Mouse (Mus musculus): Measurements from ENCODE around the gene Smg7.

Gene Smg7

DNA sequence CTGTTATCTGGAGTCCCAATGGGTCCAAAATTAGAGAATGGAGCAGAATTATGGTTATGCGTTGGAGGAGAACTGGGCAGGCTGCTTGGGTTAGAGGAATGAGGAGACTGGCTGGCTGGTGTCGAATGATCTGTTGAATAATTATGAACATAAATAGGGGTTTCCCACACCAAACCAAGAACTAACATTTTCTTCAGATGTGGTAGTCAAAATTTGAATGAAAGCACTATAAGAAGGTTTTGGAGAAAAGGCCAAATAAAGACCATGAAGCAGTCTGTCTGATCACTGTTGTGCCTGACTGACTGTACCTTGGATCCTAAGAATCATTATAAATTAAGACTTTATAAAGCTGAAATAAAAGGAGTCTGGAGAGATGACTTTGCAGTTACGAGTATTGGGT is 62.1 kb downstream of the Smg7 start:
- no peak for DNase-seq (ENCODE audit: low read depth, low spot score)

DNA sequence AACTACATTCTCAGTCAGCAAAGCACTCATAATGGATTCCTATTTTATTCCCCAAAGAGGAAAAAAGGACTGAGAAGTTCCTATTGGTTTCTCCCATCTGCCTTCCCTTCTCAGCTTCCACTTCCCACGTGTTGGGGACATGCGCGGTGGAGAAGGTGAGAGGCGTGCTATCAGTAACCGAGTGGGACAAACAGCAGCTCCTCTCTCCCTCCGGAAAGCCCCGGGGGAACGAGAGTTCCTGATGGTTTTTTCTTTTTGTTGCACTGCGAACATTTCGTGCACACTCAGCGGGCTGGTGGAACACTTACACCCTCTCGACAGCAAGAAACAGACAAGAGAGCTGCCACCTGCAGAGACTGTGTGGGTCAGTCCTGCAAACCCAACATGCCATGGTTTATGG is 63.6 kb downstream of the Smg7 start:
- DNase-seq (ENCODE audit: low read depth, low spot score), result no peak

DNA sequence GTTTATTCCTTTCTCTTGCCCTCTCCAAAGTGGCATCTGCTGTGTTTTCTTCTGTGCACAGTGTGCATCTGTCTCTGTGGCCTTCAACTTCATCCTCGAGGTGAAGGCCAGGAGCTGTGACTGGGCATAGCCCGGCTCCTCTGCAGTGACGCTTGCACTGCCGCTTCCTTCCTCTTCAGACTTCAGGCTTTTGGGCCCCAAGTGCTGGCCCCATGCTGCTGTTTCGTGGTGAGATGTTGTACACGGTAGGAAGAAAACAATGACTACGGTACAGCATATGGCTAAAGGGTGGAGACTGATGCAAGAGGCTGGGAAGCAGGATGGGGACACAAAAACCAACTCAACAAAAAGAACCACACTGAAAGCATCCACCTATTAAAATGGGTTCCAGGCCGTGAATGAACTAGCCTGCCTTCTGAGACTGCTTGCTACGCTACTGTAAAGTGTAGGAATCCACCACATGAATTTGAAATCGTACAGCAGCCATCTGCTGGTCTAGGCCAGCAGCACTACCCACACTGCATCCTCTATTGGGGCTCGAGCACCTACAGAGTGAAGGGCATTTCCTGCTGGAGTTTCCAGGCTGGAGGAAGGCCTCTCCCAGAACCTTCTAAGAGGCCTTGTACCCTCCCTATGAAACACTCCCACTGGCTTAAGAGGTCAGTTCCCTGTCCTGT is 64.3 kb downstream of the Smg7 start:
- DNase-seq (ENCODE audit: low read depth, low spot score), result no peak

DNA sequence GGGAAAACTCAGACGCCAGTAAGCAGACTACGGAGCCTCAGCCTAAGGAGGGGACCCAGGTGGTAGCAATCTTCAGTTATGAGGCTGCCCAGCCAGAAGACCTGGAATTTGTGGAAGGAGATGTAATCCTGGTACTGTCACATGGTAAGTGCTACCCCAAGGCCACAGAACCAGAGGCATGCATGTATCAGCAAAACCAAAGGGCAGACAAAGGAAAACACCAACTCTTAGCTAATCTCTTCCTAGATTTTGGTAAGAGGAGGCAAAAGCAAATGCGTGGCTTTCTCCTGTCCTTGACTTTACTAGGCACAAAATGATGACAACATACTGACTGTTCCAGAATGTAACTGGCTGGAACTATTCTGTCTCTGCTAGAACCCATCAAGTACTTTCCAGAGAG is 67.4 kb downstream of the Smg7 start:
- no peak for DNase-seq (ENCODE audit: low read depth, low spot score)

DNA sequence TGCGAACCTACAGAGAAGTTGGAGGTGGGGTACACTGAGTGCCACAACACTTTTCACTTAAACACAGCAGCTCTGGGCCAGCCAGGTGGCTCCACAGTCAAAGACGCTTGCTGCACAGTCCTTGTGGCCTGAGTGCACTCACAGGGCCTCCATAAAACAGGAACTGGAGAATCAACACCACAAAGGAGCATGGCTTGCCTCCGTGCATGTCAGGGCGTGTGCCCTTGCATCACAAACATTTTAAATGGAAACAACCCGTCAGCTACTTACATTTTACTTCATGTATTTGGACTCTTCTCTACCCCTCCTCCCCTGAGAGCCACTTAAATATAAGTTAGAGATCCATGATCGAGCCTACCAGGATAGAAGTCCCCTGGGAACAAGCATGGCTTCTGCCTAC is 70.1 kb downstream of the Smg7 start:
- no peak for DNase-seq (ENCODE audit: low read depth, low spot score)

DNA sequence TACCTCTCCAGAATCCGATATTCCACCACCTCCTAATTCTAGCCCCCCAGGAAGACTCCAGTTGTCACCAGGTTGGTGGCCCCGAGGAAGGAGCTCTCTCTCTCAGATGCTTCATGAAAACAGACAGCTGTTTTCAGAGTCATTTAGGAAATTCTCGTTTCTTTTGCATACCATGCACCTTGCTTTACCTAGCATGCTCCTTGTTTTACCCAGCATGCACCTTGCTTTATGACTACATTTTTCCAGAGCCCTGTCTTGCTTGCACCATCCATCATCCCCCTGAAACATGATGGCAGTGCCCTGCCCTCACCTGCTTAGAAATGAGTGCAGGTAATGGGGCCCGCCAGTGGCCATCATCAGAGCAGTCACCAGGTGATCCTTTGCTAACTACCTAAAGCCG is 70.8 kb downstream of the Smg7 start:
- no peak for DNase-seq (ENCODE audit: low read depth, low spot score)

DNA sequence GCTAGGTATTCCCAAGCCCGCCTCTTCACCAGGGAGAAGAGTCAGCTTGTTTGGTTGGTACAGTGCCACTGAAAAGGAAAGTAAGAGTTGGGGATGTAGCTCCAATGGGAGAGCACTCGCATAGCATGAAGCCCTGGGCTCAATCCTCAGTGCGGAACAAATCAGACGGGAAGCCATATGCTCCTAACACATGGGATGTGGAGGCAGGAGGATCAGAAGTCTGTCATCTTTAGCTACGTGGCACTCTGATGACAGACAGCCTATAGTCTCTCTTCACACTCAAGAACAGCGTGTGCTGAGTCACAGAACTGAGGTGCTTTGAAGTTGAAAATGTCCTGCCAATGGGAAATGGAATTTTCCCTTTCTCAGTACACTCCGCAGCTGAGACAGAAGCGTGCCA is 71.4 kb downstream of the Smg7 start:
- DNase-seq (ENCODE audit: low read depth, low spot score), result no peak

DNA sequence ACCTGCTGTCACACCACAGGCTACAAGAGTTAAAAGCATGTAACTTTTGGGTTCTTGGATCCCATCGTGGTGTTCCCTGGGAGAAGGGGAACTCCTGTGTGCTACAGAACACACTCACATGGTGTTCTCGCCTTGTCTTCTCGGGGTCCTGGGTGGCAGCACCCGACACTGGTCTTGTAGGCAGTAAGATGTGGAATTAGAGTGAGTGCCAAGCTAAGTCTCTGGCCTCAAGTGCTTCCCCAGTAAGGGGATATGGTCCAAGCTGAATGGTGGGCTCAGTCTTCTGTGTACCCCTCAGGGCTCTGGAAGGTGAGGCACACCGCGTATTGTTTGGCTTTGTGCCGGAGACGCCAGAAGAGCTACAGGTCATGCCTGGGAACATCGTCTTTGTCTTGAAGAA is 72.4 kb downstream of the Smg7 start:
- no peak for DNase-seq (ENCODE audit: low read depth, low spot score)

DNA sequence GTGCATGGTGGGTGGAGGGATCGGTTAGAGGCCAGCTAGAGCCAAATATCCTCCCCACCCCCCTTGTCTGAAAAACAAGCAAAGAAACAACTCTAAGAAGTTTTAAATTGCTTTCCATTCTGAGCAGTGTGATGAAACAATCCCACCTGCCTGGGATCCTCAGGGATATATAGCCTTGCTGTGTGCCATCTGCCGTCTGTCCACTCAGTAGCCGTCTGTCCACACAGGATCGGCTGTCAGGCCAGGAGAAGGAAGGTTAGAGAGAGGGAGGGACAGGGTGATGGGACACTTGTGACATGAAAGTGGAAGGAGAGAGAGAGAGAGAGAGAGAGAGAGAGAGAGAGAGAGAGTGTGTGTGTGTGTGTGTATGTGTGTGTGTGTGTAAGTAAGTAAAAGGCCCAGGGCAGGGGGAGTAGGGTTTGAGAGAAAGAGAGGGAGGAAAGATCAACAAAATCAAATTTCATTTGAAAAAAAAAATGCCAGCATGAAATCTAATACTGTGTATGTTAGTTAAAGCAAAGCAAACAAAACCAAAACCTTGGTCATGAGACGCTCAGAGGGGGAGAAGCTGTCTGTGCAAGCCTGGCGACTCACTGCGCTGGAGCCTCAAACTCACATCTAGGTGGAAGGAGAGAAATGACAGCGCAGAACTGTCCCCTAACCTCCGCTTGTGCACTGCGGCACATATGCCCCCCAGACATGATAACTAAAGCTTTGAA is 73.7 kb downstream of the Smg7 start:
- no peak for DNase-seq (ENCODE audit: low read depth, low spot score)

DNA sequence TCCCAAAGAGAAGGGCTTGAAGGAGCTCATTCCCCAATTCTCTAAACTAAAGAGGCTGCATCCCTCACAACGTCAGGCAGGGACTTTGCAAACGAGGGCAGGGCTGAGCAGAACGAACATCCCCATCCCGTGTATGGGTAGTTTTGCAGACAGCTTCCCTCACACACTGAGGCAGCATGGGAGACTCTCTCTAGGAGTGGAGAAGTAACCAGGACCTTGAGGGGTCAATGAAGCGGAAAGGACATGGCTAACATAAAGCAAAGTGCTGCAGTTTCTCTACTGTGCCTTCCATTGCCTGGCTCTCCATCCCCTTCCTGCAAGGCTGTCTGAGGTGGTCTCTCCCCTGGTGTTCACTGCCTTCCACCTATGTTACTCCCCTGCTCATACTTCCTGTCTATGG is 74.3 kb downstream of the Smg7 start:
- no peak for DNase-seq (ENCODE audit: low read depth, low spot score)

DNA sequence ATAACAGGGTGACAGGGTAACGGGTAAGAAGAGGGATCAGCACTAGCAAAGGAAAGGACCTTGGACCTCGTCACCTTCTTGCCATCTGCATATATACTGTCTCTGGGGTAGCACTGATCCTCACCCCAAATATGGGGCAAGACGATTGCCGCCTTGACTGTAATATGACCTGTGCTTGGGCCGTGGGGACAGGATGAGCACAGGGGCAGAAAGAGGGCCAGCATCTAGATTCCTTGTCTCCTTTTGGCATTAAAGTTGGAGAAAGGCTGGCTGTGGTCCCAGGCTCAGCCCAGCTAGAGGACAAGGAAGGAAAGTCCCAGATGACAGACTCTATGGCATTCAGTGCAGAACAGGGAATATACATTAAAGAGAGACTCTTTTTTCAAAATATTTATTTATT is 76.0 kb downstream of the Smg7 start:
- no peak for DNase-seq (ENCODE audit: low read depth, low spot score)

DNA sequence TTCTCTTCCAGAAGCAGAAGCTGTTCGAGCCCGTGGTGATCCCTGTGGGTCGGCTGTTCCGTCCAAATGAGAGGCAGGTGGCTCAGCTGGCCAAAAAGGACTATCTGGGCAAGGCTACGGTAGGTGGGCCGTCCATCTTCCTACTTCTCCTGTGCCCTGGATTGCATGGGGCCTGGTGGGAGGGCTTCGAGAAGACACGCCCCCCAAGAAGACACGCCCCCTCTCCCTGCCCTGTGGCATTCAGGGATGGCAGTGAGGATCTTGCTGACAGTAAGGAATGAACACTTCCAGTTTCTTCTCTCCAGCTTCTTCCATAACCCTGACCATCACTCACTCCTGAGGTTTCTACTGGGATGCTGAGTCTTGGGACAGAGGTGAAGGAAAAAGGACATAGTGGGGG is 78.2 kb downstream of the Smg7 start:
- DNase-seq (ENCODE audit: low read depth, low spot score), result no peak

DNA sequence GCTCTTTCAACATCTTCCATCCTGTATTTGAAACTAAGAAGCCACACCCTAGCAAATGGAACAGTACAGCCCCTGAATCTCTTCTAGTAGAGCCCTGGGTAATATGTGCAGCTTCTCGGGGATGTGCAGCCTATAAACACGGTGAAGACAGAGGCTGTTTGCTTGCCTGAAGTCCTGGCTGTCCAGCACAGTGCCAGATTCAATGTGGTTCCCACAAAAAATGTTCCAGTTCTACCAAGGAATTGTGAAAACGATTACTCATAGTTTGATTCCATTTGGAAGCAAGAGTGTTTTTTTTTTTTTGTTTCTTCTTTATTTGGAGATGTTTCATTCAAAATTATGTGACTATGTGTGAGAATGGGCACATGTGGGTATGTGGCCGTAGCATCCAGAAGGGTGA is 80.7 kb downstream of the Smg7 start:
- no peak for DNase-seq (ENCODE audit: low read depth, low spot score)

DNA sequence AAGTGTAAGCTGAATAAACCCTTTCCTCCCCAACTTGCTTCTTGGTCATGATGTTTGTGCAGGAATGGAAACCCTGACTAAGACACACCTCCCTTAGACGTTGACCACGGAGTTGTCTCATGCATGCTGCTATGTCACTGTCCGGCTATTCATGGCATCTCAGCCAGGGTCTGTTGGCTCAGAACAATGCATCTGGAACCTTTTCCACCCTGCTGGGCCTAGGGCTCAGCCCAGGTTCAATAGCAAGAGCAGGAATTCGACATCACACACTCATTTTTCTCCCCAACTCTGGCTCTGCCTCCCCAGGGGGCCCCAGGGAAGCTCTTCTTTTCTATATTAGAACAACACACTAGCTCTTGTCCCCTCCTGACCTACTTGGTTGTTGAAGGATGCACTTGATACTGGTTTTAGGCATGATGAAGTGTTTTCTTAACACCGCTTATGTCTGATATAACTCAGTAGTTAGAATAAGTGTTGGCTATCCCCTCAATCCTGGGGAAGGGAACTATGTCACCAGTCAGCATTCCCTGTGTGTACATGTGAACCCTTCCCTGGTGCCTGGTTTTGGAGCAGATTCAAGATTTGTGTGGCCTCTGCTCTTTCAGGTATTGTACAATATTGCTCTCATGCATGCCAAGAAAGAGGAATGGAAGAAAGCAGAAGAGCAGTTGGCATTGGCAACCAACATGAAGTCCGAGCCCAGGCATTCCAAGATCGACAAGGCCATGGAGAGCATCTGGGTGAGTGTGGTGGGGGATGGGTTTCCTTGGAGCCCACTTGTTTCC is 81.3 kb downstream of the Smg7 start:
- DNase-seq (ENCODE audit: low read depth, low spot score), result no peak

DNA sequence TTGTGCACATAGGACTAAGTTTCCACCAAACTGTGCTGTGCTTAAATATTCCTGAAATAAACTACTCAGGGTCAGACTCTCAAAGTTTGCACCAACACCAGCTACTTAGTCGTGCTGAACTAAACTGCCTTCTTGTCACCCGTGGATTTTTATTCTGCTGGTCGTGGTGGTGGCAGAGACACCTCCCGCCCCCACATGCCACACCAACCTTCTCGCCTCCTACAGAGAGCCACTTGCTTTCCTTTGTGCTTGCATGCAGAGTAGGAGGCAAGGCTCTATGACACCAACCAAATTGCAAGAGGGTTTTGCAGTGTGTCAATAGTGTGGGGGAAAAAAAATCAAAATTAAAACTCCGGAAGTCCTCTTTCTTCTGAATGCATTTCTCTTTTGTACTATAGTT is 82.9 kb downstream of the Smg7 start:
- DNase-seq (ENCODE audit: low read depth, low spot score), result no peak

DNA sequence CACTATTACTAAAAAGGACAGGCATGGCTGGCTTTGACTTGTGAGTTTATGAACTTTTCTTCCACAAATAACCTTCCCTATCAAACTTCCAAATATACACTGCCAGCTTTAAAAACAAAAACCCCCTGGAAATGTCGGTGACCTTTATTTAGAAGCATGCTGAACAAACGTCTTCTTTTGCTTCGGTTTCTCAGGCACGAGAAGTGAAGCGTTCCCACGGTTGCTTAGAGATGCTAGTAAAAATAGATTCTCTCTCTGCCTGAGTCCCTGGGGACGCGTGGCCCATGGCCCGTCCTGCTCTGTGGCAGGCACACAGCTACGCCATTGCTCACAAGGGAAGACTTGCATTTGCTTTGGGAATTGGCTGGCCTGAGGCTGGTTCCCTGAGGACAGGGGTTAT is 84.7 kb downstream of the Smg7 start:
- no peak for DNase-seq (ENCODE audit: low read depth, low spot score)

DNA sequence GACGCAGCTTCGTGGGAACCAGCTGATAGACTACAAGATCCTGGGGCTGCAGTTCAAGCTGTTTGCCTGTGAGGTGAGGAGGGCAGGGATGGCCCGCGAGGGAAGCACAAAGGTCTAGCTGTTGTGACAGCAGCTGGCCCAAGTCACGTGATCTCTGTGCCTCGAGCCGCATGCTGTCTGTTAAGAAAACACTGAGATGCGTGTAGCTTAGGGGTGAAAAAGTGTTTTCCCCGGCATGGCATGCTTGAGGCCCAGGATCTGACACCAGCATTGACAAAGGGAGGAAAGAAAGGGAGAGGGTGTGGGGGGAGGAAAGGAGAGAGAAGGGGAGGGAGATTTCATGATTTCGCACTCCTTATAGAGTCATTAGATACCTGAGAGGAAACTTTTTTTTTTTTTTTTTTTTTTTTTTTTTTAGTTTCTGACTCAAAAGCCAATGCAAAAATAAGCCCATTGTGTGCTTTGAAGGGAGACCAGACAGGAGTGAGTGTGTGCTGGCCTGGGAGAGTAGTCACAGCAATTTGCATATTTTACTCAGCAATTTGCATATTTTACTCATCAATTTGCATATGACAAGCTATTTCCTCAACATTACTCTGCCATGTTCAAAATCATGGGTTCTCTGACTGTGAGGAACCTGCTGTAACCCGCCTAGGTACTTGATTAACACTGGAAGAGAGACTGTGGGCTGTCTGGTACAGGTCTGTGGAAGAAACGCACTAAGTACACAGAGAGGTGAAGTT is 85.2 kb downstream of the Smg7 start:
- DNase-seq (ENCODE audit: low read depth, low spot score), result no peak

DNA sequence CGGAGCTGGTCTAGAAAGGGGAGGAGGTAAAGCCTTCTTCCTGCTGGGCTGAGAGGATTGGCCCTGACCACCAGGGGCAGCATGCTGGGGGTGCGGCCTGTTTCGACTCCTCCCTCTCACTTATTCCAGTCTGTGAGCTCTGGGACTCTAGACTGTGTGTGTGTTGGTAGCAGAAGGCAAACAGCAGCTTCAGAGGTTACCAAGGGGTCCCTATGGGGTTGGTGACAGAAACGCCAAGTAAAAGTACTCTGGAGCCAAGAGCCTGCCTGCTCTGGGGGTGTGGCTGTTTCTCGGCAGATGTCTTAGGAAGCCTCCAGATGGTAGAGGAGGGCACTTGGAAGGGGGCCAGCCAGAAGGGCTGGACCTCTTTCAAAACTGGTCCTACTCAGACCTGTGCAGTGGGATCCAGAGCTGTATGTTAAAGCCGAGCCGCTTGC is 87.2 kb downstream of the Smg7 start:
- DNase-seq (ENCODE audit: low read depth, low spot score), result no peak

DNA sequence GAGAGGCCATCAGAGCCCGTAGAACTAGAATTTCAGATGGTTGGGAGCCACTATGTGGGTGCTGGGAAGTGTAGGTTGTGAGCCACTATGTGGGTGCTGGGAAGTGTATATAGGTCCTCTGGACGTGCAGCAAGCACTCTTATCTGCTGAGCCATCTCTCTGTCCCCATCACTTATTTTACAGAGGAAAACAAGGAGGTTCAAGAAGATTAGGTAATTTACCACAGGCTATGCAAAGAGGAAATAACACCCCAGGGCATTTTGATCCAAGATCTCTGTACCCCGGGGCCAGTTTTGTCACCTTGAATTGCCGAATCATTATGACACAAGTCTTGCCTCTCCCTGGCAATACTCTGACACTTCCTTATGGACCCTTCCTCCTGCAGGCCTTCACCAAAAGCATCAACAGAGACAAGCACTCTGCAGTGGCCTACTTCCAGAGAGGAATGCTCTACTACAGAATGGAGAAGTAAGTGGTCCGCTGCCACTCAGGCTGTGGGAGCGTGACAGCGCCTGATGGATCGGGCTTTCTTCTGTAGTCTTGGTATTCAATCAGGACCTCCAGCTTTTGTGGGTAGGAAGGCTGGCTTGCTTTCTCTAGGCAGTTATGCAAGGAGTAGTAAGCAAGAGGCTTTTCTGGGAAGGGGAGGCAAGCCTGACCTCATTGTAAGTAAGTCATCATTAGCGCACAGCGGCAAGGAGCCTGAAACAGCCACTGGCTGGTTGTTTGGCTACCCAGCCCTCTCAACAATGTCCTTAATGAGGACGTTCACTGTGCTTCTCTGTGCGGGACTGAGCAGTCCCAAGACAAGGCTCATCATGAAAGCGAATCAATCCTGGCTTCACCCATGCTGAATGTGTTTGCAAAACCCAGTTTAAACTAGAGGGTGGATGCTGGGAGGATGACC is 91.7 kb downstream of the Smg7 start:
- no peak for DNase-seq (ENCODE audit: low read depth, low spot score)

DNA sequence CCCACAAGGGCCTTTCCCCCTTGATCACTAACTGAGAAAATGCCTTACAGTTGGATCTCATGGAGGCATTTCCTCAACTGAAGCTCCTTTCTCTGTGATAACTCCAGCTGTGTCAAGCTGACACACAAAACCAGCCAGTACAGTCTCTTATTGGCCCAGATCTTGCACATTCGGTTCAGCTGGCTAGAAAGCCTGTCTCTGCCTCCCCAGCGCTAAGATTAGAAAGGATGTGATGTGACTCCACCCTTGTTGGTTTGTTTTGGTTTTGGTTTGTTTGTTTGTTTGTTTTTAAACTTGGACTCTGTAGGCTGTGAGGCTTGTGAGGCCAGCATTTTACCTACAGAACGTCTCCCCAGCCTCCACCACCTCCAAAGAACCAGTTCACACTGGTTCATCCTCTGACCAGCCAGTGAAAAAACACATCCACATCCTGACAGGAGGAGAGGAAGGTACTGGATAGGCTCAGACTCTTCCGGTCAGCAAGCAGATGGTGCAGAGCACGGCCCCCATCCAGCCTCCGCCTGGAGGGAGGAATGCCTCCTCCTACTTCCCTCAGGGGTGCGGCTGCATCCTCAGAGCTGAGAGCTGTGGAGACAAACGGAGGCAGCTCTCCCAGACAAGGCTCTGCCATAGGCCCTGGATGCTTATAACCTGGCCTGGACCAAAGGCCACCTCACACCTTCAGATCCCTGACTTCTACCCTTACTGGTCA is 92.7 kb downstream of the Smg7 start:
- DNase-seq (ENCODE audit: low read depth, low spot score), result no peak

DNA sequence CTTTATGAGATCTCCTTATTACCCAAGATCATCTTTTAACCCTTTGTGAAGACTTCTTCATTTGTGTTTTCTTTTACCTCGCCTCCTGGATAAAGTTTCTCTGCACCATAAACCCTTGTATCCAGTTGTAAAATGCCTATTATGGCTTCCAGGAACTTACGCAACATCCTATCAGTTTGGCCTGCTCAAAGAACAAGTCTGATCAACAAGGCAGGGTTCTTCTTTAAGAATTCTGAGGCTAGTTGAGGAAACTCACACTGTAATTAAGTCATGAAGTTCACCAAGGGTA is 94.1 kb downstream of the Smg7 start:
- no peak for DNase-seq (ENCODE audit: low read depth, low spot score)
